Mouse (Mus musculus) layer of hippocampus, adult 8-10 months (tissue): ENCODE results near the gene Rsg1. TPM values are rescaled to one million over a fixed set of nuclear protein-coding genes. Genes with fewer than 3 reads are reported as not detected.

Experiments
- DNase-seq, 2 experiments: peaks; one replicate each; pipeline ENCODE4 v3.0.0; 2022; ENCODE audit warnings: low spot score in 2 of 2
- total RNA-seq, 4 experiments: library from RNA; stranded (reverse); gene quantifications; 2 replicates each; pipeline ENCODE4 v1.2.4; 2022

Rsg1 gene
- total RNA-seq, 4 experiments from 2014 or later, result 2.8 to 5.2 (median 3.4) TPM

- no peak for DNase-seq
Observed at GRCm38 (mm10) chr4:141274485-141275341, 61.0 kb downstream of the Rsg1 start.

Other genes with a start within 250 kb of the Rsg1 start
- 100 to 1,000 TPM; 144 to 156 (median 150) TPM for gene Atp13a2, start 227.1 kb upstream of the Rsg1 start, total RNA-seq
- gene Mfap2, start 203.5 kb upstream of the Rsg1 start, total RNA-seq, result 1 to 10 TPM; 4.2 to 6.6 (median 5.5) TPM
- 10 to 100 TPM; 67.9 to 92.0 (median 76.6) TPM for gene Crocc, start 153.4 kb upstream of the Rsg1 start, total RNA-seq
- gene Necap2, start 135.6 kb upstream of the Rsg1 start, total RNA-seq, result 10 to 100 TPM; 41.4 to 55.0 (median 46.9) TPM
- under 1 TPM in 2 of 4 experiments, not detected in 2; 0.20 to 0.23 TPM for gene Spata21, start 125.6 kb upstream of the Rsg1 start, total RNA-seq
- 10 to 100 TPM; 50.3 to 75.0 (median 59.3) TPM for gene Szrd1, start 74.2 kb upstream of the Rsg1 start, total RNA-seq
- gene Fbxo42, start 66.0 kb upstream of the Rsg1 start, total RNA-seq, result 10 to 100 TPM; 22.3 to 24.1 (median 23.5) TPM
- 10 to 100 TPM; 17.8 to 23.3 (median 21.1) TPM for gene Arhgef19, start 25.5 kb downstream of the Rsg1 start, total RNA-seq
- 1 to 10 TPM; 1.3 to 2.7 (median 2.2) TPM for gene Epha2, start 87.3 kb downstream of the Rsg1 start, total RNA-seq
- gene Fam131c, start 154.3 kb downstream of the Rsg1 start, total RNA-seq, result 1 to 10 TPM; 2.4 to 3.6 (median 2.8) TPM
- gene Clcnka, start 184.8 kb downstream of the Rsg1 start, total RNA-seq, result not detected
- not detected for gene Clcnkb, start 202.1 kb downstream of the Rsg1 start, total RNA-seq
- under 1 TPM in 1 of 4 experiments, not detected in 3; 0.33 TPM for gene Hspb7, start 206.8 kb downstream of the Rsg1 start, total RNA-seq
- 1 to 10 TPM; 3.4 to 4.9 (median 3.6) TPM for gene Srarp, start 222.1 kb downstream of the Rsg1 start, total RNA-seq
- gene Zbtb17, start 230.7 kb downstream of the Rsg1 start, total RNA-seq, result 10 to 100 TPM; 27.6 to 35.4 (median 30.4) TPM